Mouse (Mus musculus) E14TG2a.4 (cell line): ENCODE measurements around the gene Ext2.

ENCODE experiments used
- H3K27me3 ChIP-seq: 2 replicates; pipeline ENCODE4 v1.6.1; 2014; ENCODE audit warnings: low read length, control low read depth; ENCODE audit not compliant: insufficient read depth
- H3K36me3 ChIP-seq: 2 replicates; pipeline ENCODE4 v1.6.1; 2014; ENCODE audit warnings: low read length, control low read depth; ENCODE audit not compliant: insufficient read depth
- H3K4me1 ChIP-seq: replicated peaks from 2 replicates; pipeline ENCODE4 v1.6.1; 2014; ENCODE audit warnings: low read depth, low read length, control low read depth
- H3K4me3 ChIP-seq: replicated peaks from 2 replicates; pipeline ENCODE4 v1.5.1; 2014; ENCODE audit warnings: mild to moderate bottlenecking, low read length
- H3K9me3 ChIP-seq: 2 replicates; pipeline ENCODE4 v1.6.1; 2014; ENCODE audit warnings: low read length, control low read depth
- CTCF ChIP-seq: conservative IDR thresholded peaks from 2 replicates; pipeline ENCODE4 v1.5.1; 2014; ENCODE audit warnings: low read length
- NANOG ChIP-seq: IDR thresholded peaks from 2 replicates; pipeline ENCODE4 v1.6.1; 2014; ENCODE audit warnings: borderline replicate concordance, low read length, mixed read lengths
- POU5F1 ChIP-seq: IDR thresholded peaks from 2 replicates; pipeline ENCODE4 v1.6.1; 2014; ENCODE audit warnings: low read length, borderline replicate concordance

The Ext2 gene

DNA sequence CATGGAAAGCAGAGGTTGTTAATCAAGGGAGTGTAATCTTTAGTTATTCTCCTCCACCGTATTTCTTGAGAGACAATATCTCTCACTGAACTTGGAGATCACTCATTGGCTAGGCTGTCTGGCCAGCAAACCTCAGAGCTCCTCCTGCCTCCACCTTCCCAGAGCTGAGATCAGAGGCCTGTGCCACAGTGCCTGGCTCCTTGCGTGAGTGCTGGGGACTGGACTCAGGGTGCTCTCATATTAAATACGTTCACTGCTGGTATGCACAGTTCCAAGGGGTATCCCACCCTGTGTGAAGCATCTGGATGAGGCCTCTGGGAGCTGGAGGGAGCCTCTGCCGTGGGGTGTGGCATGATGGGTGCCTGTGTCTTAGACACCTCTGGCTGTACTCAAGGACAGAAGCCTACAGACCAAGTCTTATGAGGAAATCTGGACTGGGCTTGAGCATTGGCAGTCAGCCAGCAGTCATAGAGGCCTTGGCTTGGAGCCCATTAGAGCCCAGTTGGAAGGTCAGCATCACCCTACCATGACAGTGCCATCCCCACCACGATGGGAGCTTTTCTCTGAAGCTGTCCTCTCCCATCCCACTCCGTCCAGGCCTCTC is 162.6 kb downstream of the Ext2 start:
- Histone ChIP-seq H3K4me3 (no peak overlapping the region), H3K36me3 (no peaks in the 10 kb centered on the region), H3K9me3 (no peaks in the 10 kb centered on the region), H3K4me1 (no peaks in the 10 kb centered on the region), H3K27me3 (peaks cover 33% of the 10 kb centered on the region)
- TF ChIP-seq POU5F1: no peak
- no peak for TF ChIP-seq CTCF
- TF ChIP-seq NANOG: no peak

DNA sequence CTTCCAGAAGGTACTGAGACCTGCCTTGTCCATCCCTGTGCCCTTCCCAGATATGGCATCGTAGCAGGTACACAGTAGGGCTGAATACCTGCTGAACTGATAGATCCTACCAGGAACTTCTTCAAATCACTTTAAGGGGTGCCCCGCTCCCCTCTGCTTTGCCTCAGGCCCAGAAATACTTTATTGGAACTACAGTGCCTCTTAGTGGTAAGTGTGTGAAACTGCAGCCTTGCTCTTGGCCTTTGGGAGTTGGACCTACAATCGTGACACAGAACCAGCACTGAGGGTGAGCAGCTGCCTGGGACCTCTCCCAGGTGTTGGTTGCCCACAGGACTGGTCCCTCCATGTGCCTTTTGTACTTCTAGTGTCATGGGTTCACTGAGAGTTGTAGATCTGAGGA is 163.4 kb downstream of the Ext2 start:
- H3K4me1 ChIP-seq: no peaks in the 10 kb centered on the region
- H3K27me3 ChIP-seq: peaks cover 37% of the 10 kb centered on the region
- TF ChIP-seq NANOG (no peak), CTCF (peak; percentile 85)
- H3K4me3 ChIP-seq: no peak overlapping the region
- H3K9me3 ChIP-seq: no peaks in the 10 kb centered on the region
- no peaks in the 10 kb centered on the region for H3K36me3 ChIP-seq

DNA sequence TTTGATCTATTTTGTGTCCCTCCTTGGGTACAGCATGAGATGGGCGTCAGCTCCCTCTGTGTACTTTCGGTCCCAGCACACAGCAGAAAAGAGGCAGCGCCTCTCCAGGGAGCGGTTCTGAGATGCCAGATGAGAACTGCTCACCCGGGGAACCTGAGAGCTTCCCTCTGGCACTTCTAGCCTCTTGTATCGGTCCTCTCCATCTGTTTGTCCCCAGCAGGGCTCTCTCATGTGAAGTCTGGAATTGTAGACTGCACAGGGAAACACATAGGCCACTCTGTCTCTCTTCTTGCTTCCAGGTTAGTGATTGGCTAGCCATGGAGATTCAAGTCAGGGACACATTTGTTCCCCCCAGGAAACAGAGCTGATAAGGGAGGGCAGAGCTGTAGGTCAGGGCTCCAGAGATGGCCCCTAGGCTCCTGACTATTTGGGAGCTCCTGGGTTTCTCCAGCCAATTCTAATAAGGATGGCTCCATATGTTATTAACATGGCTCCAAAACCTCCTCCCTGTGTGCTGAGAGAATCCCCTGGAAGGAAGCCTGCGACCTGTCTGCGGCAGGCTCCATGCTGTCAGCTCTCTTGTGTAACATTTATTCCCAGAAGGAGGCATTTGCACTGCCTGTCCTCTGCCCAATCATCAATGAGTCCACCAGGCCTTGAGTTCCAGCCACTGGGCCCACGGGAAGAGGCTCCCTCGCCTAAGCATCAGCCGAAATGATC is 167.9 kb downstream of the Ext2 start:
- no peaks in the 10 kb centered on the region for H3K36me3 ChIP-seq
- TF ChIP-seq CTCF: no peak
- TF ChIP-seq NANOG: no peak
- no peak for TF ChIP-seq POU5F1
- no peaks in the 10 kb centered on the region for H3K4me1 ChIP-seq
- no peaks in the 10 kb centered on the region for H3K9me3 ChIP-seq
- no peak overlapping the region for H3K4me3 ChIP-seq
- H3K27me3 ChIP-seq: peaks cover 57% of the 10 kb centered on the region

DNA sequence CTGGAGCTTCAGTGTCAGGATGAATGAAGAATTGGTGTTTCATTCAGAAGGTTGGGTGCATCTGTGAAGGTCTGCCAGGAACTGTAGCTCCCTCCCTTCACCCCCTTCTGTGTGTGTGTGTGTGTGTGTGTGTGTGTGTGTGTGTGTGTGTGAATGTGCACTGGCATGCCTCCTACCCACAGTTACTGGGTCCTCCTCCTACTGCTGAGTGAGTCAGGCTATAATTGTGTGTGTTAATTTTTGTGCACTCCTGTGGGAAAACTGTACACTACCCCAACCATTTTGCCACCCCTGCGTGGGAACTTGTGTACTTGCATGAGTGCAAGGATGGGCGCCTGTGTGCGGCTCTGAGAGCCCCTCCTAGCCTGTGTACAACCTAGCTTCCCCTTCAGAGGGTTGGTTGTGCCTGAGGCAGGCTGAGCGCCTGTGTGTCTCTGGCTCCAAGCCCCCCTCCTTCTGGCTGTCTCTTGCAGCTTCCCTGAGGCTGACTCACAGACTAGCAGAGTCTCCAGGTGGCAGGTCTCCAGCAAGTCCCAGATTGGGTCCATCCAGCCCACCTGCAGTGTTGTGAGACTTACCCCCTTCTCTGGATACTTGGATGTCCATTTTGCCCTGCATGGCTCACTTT is 173.0 kb downstream of the Ext2 start:
- Histone ChIP-seq H3K36me3 (no peaks in the 10 kb centered on the region), H3K4me1 (peaks cover 20% of the 10 kb centered on the region), H3K4me3 (no peak overlapping the region), H3K9me3 (no peaks in the 10 kb centered on the region), H3K27me3 (peaks cover 81% of the 10 kb centered on the region)
- TF ChIP-seq CTCF: no peak
- TF ChIP-seq POU5F1: no peak
- TF ChIP-seq NANOG: no peak

DNA sequence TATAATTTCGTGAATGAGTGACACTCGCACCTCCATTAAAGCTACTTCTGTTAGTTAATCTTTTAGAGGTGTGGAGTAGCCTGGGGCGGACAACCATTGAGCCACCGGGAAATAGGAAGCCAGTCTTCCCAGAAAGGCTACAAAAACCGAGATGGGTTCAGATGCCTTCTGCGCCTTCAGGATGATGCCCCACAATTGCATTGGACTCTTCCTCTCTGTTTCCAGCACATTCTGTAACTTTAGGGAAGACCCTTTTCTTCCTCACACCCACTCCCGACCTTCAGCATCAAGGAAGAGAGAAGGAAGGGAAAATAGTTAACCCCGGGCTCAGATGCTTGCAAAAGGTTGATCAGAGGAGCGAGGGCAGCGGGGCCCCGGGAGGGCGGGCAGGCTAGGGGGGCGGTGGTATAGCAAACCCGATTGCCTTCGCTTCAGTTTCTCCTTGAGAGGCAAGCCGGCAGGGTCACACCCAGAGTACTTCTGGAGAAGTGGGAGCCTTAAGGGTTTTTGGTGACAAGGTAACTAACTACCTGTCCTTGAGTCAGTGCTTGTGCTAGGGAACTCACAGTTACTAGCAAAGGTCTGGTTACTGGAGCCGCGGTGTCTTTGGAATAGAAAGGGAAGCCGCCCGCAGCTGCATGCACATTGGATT is 174.3 kb downstream of the Ext2 start:
- peaks cover 85% of the 10 kb centered on the region for H3K27me3 ChIP-seq
- H3K4me3 ChIP-seq: no peak overlapping the region
- peaks cover 24% of the 10 kb centered on the region for H3K4me1 ChIP-seq
- TF ChIP-seq NANOG (no peak), CTCF (no peak), POU5F1 (no peak)
- H3K36me3 ChIP-seq: no peaks in the 10 kb centered on the region
- no peaks in the 10 kb centered on the region for H3K9me3 ChIP-seq

DNA sequence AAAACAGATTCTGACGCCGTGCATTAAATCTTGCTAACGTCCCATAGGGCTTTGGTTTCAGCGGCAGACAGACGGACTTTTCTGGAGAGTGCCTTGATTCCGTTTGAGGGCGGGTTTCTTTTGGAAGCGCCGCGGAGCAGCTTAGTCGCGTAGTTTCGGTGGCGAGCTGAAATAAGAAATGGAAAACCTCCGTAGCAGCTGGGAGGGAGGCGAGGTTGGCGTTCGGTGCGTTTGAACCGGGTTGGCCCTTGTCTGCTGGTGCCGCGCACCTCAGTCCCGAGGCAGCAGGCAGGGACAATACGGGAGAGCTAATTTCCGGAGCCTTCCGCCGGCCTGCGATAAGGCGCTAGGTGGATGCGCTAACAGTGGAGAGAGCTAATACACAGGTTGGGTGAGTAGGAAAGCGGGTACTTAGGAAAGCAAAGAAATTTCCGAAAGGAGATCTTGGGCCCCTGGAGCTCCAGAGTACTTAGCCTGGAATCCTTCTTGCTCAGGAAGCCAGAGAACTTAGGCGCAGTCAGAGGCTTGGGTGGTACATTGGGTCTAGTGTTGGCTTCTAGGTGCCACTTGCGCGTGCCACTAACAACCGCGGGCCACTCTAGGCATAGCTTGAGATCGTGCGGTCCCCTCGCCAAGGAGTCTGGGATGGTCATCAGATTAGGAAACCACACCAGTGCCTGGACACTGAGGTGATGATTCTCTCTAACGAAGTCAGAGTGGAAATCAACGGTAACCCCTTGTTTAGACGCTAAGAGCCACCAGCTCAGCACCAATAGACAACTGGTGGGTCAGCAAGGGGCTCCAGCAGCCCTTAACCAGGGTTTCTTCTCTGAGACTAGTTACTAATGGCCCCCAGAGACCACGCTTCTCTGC is 175.1 kb downstream of the Ext2 start:
- H3K9me3 ChIP-seq: no peaks in the 10 kb centered on the region
- H3K4me1 ChIP-seq: peaks cover 24% of the 10 kb centered on the region
- TF ChIP-seq POU5F1 (no peak), NANOG (no peak), CTCF (no peak)

DNA sequence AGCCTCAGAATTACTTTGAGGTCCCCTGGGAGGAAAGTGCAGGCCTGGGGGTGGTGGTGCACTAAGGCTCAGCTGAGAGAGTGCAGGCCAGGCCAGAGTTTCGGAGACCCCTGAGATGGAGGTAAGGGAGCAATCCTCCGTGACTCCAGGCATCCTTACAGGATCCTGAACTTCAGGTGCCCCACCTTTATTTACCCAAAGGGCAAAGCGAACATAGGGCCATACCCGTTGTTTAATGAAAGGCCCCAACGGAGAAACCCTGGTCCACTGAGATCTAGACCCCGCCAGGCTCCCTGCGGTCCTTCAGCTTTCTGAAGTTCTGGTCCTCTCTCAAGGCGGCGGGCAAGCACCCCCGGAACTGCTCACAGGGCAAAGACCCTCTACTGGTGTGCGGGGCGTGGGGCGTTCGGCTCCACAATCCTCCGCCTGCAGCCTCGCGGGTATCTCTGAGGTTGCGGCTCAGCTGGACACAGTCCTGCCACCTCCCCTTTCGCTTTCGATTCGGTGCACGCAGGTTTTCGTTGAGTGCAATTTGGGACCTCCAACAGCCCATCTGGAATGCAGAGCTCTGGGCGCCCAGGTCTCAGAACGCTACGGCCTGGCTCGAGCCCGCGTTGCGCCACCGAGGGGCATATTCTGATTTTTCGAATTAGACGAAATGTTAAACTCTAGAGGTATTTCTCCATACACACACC is 176.6 kb downstream of the Ext2 start:
- no peak for TF ChIP-seq CTCF
- TF ChIP-seq NANOG: no peak
- no peak for TF ChIP-seq POU5F1
- H3K4me3 ChIP-seq: peak overlapping the region; percentile 45
- H3K9me3 ChIP-seq: no peaks in the 10 kb centered on the region
- peaks cover 85% of the 10 kb centered on the region for H3K27me3 ChIP-seq
- peaks cover 38% of the 10 kb centered on the region for H3K4me1 ChIP-seq
- H3K36me3 ChIP-seq: no peaks in the 10 kb centered on the region

More for the DNA sequence above, 175.1 kb downstream of the Ext2 start:
- peak overlapping the region; percentile 24; the same call in 1 of the 2 replicates for H3K4me3 ChIP-seq
- H3K27me3 ChIP-seq: peaks cover 85% of the 10 kb centered on the region
- H3K36me3 ChIP-seq: no peaks in the 10 kb centered on the region
